Mouse (Mus musculus) olfactory bulb, adult 2 months (tissue): ENCODE results near the gene 9230112D13Rik.

ENCODE experiments used
- CTCF ChIP-seq: fragments of 200-500 bp; IDR thresholded peaks from 2 replicates; pipeline ENCODE4 v1.5.1; 2012; ENCODE audit warnings: low read depth, mild to moderate bottlenecking, low read length, moderate library complexity; ENCODE audit not compliant: insufficient read depth
- POLR2A ChIP-seq: fragments of 200-500 bp; IDR thresholded peaks from 2 replicates; pipeline ENCODE4 v1.6.1; 2012; ENCODE audit warnings: mild to moderate bottlenecking, low read depth, low read length, moderate library complexity; ENCODE audit not compliant: insufficient read depth

DNA sequence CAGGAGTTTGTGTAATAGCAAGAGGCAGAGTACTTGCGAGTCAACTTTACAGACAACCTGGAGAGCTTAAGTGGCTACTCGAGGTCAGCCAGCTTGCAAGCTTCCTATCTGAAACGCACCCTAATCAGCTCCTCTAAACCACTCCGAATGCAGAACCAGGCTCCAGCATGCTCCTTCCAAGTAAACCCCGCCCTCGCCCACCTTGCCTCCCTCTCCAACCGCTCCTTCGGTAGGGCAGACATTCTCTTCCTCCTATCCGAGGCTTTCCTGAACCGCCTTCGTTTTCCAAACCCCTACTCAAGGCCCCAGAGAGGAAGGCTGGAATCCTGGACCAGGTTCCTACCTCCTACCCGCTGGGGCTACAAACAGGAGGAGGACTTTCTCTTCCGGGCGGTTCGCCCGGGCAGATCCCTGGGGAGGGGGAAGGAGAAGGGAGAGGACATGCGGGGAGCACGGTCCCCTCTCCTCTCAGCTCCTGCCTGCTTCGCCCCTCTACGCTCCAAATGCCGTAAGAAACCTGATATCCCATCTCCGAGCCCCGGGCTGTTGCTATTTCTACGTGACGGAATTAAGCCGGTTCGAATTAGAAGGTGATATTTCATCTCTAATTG lies 25.9 kb upstream of the 9230112D13Rik start:
- TF ChIP-seq POLR2A (no peak), CTCF (no peak)
